Mouse (Mus musculus): ENCODE data around the gene Fam131a. TPM values are rescaled to one million over a fixed set of nuclear protein-coding genes. Genes with fewer than 3 reads are reported as not detected.
"Not testable (repeated sequence)": the region's sequence is repeated elsewhere in the genome, so short reads cannot be mapped to it uniquely, and the experiment has no call there.

Fam131a gene
- 4.0 and 5.2 TPM in 2 replicates for polyA plus RNA-seq (2016; fragmentation: Nextera tagmentation; extraction: Ambion mirVana)

DNA sequence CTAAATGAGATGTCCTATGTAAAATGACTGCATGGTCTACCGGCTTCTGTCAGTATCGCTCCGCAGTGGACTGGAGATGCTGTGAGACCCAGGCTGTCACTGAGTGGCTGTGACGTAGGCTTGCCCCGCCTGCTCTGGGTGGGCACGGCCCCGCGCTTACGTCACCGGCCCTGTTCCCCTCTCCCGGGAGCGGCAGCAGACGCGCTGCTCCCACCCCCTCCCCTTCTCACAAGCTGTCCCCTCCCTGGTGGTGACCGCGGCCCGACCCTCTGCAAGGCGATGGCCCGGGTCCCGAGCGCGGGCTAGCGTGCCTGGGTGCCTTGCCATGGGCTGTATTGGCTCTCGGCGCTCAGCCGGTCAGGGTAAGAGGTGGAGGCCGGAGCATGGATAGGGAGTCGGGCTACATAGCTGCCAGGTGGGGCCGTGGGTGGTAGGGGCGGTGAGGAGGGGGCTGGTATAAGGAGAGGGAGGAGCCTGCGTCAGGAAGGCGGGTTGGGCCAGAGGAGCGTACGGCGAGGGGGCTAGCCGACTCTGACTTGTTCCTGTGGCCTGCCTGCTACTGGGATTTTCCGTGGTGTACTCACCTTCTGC, at the start of gene Fam131a:
TSS of gene Fam131a (plus strand) at position 131 of the 591 bp plus-strand sequence.
- peak; percentile 91 for ATAC-seq (ENCODE audit: insufficient number of reproducible peaks, low FRiP score)
- H3K9me3 ChIP-seq (replicated peaks): no peaks in the 10 kb centered on the region

DNA sequence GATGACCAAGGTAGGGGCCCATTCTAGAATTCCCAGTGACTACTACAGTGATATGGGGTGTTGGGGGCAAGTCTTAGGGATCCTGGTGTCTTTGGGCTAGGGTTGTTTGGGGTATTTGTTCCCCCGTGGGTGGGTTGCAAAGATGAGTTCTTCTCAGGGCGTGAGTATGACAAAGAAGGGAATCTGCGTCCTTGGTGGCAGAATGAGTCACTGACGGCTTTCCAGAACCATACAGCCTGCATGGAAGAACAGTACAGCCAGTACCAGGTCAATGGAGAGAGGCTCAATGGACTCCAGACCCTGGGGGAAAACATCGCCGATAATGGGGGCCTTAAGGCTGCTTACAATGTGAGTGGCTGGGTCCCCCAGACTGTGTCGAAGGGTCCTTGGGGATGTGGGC, 49.1 kb upstream of the Fam131a start:
- H3K9ac ChIP-seq: no peak overlapping the region; the same call in 1 of the 2 replicates
- no peak for ATAC-seq (ENCODE audit: insufficient number of reproducible peaks, low FRiP score)
- no peak overlapping the region for H3K4me2 ChIP-seq
- H3K36me3 ChIP-seq: no peaks in the 10 kb centered on the region
- peaks cover 14% of the 10 kb centered on the region for H3K27me3 ChIP-seq (replicated peaks)
- H3K4me1 ChIP-seq (replicated peaks): no peaks in the 10 kb centered on the region
- no peak overlapping the region for H3K27ac ChIP-seq (ENCODE audit: poor library complexity, severe bottlenecking)
- WGBS: 72% methylated on average over 7 of the region's 7 CpGs
- H3K4me3 ChIP-seq: no peak overlapping the region
- H3K9me3 ChIP-seq (replicated peaks): no peaks in the 10 kb centered on the region

More for the DNA sequence above, at the start of gene Fam131a:
- under 1% methylated on average over 37 of the region's 37 CpGs for WGBS
- H3K27me3 ChIP-seq (replicated peaks): 0 out of 2 replicates have a peak, but pooled peaks cover 5% of the 10 kb centered on the region
- H3K27ac ChIP-seq (ENCODE audit: poor library complexity, severe bottlenecking): peak within 1 kb of the TSS; percentile 80
- peak within 1 kb of the TSS; percentile 62 for H3K4me3 ChIP-seq
- H3K4me2 ChIP-seq: peak within 1 kb of the TSS; percentile 86
- peaks cover 37% of the 10 kb centered on the region for H3K4me1 ChIP-seq (replicated peaks)
- peaks cover 43% of the 10 kb centered on the region for H3K36me3 ChIP-seq
- H3K9ac ChIP-seq: peak within 1 kb of the TSS; percentile 74

- peaks cover 15% of the 10 kb centered on the region for H3K4me1 ChIP-seq (replicated peaks)
- H3K27ac ChIP-seq (ENCODE audit: poor library complexity, severe bottlenecking): peak within 1 kb of the TSS; percentile 60
- H3K36me3 ChIP-seq: peaks cover 22% of the 10 kb centered on the region
- peak within 1 kb of the TSS; percentile 97 for H3K4me2 ChIP-seq
- no peaks in the 10 kb centered on the region for H3K9me3 ChIP-seq (replicated peaks)
- H3K9ac ChIP-seq: peak within 1 kb of the TSS; percentile 94
- 2% methylated on average over 46 of the region's 46 CpGs for WGBS
- 0 out of 2 replicates have a peak, but pooled peaks cover 3% of the 10 kb centered on the region for H3K27me3 ChIP-seq (replicated peaks)
- peak; percentile 95 for ATAC-seq (ENCODE audit: insufficient number of reproducible peaks, low FRiP score)
- peak within 1 kb of the TSS; percentile 91 for H3K4me3 ChIP-seq
These were observed 41.7 kb upstream of the Fam131a start, which contains the start of gene Psmd2 for GRCm38 (mm10) chr16:20651076-20651946. Gene Psmd2, plus strand, starts transcription at chr16:20651652.

DNA sequence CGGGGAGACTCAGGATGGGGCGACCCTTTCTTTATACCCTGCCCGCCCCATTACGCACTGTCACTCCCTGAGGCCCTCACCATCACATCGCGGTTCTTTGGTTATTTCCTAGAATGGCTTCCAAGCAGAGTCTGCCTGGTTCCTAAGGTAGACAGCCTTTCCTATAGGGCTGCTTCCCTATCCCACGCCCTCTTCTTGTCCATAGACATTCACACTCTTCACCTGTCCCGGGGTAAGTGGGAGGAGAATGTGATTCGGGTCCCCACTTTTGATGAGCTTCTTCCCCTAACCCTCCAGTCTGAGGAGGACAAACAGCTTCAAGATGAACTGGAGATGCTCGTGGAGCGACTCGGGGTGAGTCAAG, 41.1 kb upstream of the Fam131a start:
- Histone ChIP-seq H3K9ac (peak overlapping the region; percentile 94), H3K36me3 (peaks cover 28% of the 10 kb centered on the region), H3K9me3 (replicated peaks) (no peaks in the 10 kb centered on the region), H3K27me3 (replicated peaks) (0 out of 2 replicates have a peak, but pooled peaks cover 2% of the 10 kb centered on the region), H3K4me1 (replicated peaks) (peaks cover 15% of the 10 kb centered on the region), H3K27ac (ENCODE audit: poor library complexity, severe bottlenecking) (no peak overlapping the region), H3K4me3 (peak overlapping the region; percentile 91), H3K4me2 (peak overlapping the region; percentile 97)
- WGBS: 8% methylated on average over 12 of the region's 12 CpGs
- ATAC-seq (ENCODE audit: insufficient number of reproducible peaks, low FRiP score): no peak

DNA sequence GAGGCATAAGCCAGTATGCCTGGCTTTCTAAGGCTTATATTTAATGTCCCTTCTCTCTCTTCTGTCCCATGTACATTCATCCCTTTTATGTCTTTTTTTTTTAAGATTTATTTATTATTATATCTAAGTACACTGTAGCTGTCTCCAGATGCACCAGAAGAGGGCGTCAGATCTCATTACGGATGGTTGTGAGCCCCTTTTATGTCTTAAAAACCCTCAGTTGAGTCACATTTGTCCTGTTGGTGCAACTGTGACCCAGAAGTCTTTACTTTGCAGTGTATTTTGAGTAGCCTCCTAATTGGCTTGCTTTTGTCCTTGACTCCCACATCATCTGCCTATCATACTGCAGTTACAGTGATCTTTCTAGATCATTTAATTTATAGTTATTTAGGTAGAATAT, 39.7 kb upstream of the Fam131a start:
- ATAC-seq (ENCODE audit: insufficient number of reproducible peaks, low FRiP score): no peak
- Histone ChIP-seq H3K4me3 (no peak overlapping the region), H3K9me3 (replicated peaks) (no peaks in the 10 kb centered on the region), H3K27me3 (replicated peaks) (no peaks in the 10 kb centered on the region), H3K4me1 (replicated peaks) (peaks cover 15% of the 10 kb centered on the region), H3K9ac (no peak overlapping the region), H3K27ac (ENCODE audit: poor library complexity, severe bottlenecking) (no peak overlapping the region), H3K36me3 (peaks cover 42% of the 10 kb centered on the region), H3K4me2 (no peak overlapping the region)
- WGBS: 54% methylated on average over 2 of the region's 2 CpGs

GRCm38 (mm10) chr16:20657661-20658060, 35.4 kb upstream of the Fam131a start:
- ATAC-seq (ENCODE audit: insufficient number of reproducible peaks, low FRiP score): no peak
- no peak overlapping the region for H3K27ac ChIP-seq (ENCODE audit: poor library complexity, severe bottlenecking)
- H3K9me3 ChIP-seq (replicated peaks): no peaks in the 10 kb centered on the region
- no peaks in the 10 kb centered on the region for H3K27me3 ChIP-seq (replicated peaks)
- H3K4me3 ChIP-seq: no peak overlapping the region
- no peak overlapping the region for H3K4me2 ChIP-seq
- H3K36me3 ChIP-seq: peaks cover 84% of the 10 kb centered on the region
- H3K4me1 ChIP-seq (replicated peaks): peaks cover 5% of the 10 kb centered on the region
- 88% methylated on average over 4 of the region's 4 CpGs for WGBS
- no peak overlapping the region for H3K9ac ChIP-seq

GRCm38 (mm10) chr16:20668013-20668412, 25.0 kb upstream of the Fam131a start, which contains the start of gene Eif4g1:
Gene Eif4g1, plus strand, starts transcription at chr16:20668313.
- not testable (repeated sequence) for H3K27ac ChIP-seq (ENCODE audit: poor library complexity, severe bottlenecking); H3K9ac ChIP-seq; ATAC-seq (ENCODE audit: insufficient number of reproducible peaks, low FRiP score); H3K9me3 ChIP-seq (replicated peaks); H3K4me3 ChIP-seq; H3K4me2 ChIP-seq; H3K4me1 ChIP-seq (replicated peaks); H3K27me3 ChIP-seq (replicated peaks)
- WGBS: 91% methylated on average over 5 of the region's 6 CpGs
- peaks cover 21% of the 10 kb centered on the region for H3K36me3 ChIP-seq

DNA sequence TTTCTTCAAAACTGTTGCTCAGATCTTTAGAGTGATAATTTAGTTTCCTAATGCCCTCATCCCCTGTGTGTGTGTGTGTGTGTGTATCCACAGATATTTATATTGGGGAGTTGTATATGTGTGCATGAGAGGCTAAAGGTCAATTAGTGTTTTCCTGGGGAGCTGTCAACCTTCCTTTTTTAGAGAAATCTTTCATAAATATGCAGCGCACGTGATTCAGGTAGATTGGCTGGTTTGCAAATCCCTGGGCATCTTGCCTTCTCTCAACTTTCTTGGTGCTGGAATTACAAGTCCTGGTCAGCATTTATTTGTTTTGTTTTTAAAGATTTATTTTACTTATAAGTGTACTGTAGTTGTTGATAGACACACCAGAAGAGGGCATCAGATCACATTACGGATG, 22.8 kb upstream of the Fam131a start:
- Histone ChIP-seq H3K27me3 (replicated peaks) (no peaks in the 10 kb centered on the region), H3K4me1 (replicated peaks) (peaks cover 24% of the 10 kb centered on the region), H3K4me2 (no peak overlapping the region), H3K4me3 (no peak overlapping the region), H3K9ac (no peak overlapping the region), H3K9me3 (replicated peaks) (no peaks in the 10 kb centered on the region), H3K36me3 (peaks cover 6% of the 10 kb centered on the region), H3K27ac (ENCODE audit: poor library complexity, severe bottlenecking) (no peak overlapping the region)
- ATAC-seq (ENCODE audit: insufficient number of reproducible peaks, low FRiP score): no peak
- 89% methylated on average over 3 of the region's 3 CpGs for WGBS

DNA sequence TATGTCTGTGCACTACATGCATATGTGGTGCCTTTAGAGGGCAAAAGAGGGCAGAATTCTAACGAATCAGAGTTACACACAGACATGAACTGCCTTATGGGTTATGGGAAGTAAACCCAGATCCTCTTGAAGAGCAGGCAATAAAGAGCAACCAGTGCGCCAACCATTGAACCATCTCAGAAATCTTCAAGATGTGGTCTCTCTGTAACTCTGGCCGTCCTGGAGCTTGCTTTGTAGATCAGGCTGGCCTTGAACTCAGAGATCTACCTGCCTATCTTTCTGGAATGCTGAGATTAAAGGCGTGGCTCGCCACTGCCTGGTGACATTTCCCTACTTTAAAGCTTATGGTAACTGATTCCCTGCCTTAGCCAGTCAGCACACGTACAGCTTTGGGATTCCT, 21.2 kb upstream of the Fam131a start:
- H3K4me1 ChIP-seq (replicated peaks): peaks cover 27% of the 10 kb centered on the region
- H3K4me2 ChIP-seq: peak overlapping the region; percentile 100
- H3K27me3 ChIP-seq (replicated peaks): no peaks in the 10 kb centered on the region
- peak overlapping the region; percentile 99 for H3K4me3 ChIP-seq
- ATAC-seq (ENCODE audit: insufficient number of reproducible peaks, low FRiP score): no peak
- peaks cover 17% of the 10 kb centered on the region for H3K36me3 ChIP-seq
- no peak overlapping the region for H3K9ac ChIP-seq
- no peak overlapping the region for H3K27ac ChIP-seq (ENCODE audit: poor library complexity, severe bottlenecking)
- H3K9me3 ChIP-seq (replicated peaks): no peaks in the 10 kb centered on the region
- 26% methylated on average over 6 of the region's 6 CpGs for WGBS

- Histone ChIP-seq H3K4me1 (replicated peaks) (peaks cover 32% of the 10 kb centered on the region), H3K27ac (ENCODE audit: poor library complexity, severe bottlenecking) (peak overlapping the region; percentile 96), H3K9ac (peak overlapping the region; percentile 97), H3K4me3 (peak overlapping the region; percentile 99), H3K9me3 (replicated peaks) (no peaks in the 10 kb centered on the region), H3K4me2 (peak overlapping the region; percentile 100), H3K36me3 (peaks cover 23% of the 10 kb centered on the region), H3K27me3 (replicated peaks) (no peaks in the 10 kb centered on the region)
- WGBS: under 1% methylated on average over 38 of the region's 38 CpGs
- ATAC-seq (ENCODE audit: insufficient number of reproducible peaks, low FRiP score): peak; percentile 97
These were observed 20.5 kb upstream of the Fam131a start for GRCm38 (mm10) chr16:20672500-20672902.
